Mouse (Mus musculus): ENCODE measurements around the gene Anks1.

DNA sequence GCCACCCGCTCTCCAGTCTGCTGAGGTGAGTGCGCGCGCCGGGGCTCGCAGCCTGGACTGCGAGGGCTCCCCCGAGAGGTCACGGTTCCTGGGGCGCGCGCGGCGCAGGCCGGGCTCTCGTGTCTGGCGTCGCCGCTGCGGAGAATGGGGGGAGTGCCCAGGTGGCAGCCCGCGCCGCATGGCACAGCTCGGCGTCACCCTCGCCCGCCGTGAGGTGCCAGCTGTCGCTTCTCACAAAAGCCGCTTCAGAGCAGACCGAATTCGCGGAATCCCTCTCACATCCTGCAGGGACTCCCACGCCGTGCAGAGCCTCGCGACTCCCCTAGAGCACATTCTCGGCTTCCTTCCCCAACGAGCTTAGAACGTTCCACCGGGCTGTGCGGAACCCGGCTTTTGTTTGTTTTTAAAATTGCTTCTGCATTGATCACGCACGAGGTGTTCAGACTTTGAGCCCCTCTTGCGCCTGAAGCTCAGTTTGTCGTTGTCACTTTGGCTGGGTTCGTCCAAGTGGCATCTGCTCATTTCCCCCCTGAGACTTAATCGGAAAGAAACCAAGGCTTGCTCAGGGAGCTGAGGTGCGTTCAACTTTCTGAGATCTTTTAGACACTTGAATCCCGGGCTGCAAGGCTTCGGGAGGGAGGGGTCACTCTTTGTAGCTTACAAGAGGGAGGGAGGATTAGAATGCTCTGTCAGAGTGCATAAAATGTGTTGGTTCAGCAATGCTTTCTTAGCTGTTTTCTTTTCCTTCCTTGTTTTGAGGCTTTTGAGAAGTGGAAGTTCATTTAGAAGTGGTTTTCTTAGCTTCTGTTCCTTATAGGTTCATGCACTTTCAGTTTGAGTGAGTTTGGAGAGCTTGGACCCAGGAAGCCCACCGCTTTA lies 755 bp downstream of the Anks1 start, which contains the start of gene Taf11:
- TF ChIP-seq CTCF (IDR thresholded peaks at IDR 0.05; ENCODE audit: low read depth) = peak; percentile 1; the same call in 1 of the 2 replicates
- TF ChIP-seq EP300 (optimal IDR thresholded peaks at IDR 0.05) = no peak
